Mouse (Mus musculus) left cerebral cortex, adult 2 months (tissue): ENCODE measurements around the gene Arid1b. TPM values are rescaled to one million over a fixed set of nuclear protein-coding genes. Genes with fewer than 3 reads are reported as not detected.

ENCODE experiments used
- DNase-seq, 2 experiments: peaks; one replicate each; pipeline ENCODE4 v3.0.0; 2021 to 2022; ENCODE audit warnings: low spot score in 2 of 2, mixed read lengths in 1 of 2; ENCODE audit errors: extremely low spot score in 1 of 2
- H3K27ac ChIP-seq: fragments of 200-600 bp; 2 replicates; pipeline ENCODE4 v1.8.1; 2022
- H3K4me3 ChIP-seq: fragments of 200-600 bp; 2 replicates; pipeline ENCODE4 v1.8.1; 2022
- CTCF ChIP-seq: fragments of 200-600 bp; IDR thresholded peaks from 2 replicates; pipeline ENCODE4 v1.8.1; 2022; ENCODE audit warnings: antibody characterized with exemption, mild to moderate bottlenecking, moderate library complexity
- intact Hi-C: fragments of 180-260 bp; cut with DNase I; formaldehyde crosslinking; loops from one replicate; pipeline ENCODE4 v1.15.1; 2025
- total RNA-seq, 2 experiments: library from RNA; stranded (reverse); gene quantifications; 2 replicates each; pipeline ENCODE4 v1.2.3; 2021

The Arid1b gene
- total RNA-seq, 2 experiments from 2014 or later: 81.4 to 86.1 TPM

GRCm38 (mm10) chr17:5206731-5207130 lies 212.6 kb downstream of the Arid1b start:
- Histone ChIP-seq H3K4me3 (no peak overlapping the region), H3K27ac (no peak overlapping the region)
- TF ChIP-seq CTCF: no peak
- DNase-seq: no peak
- intact Hi-C loops: no loop called here

GRCm38 (mm10) chr17:5207881-5208280 lies 213.7 kb downstream of the Arid1b start:
- no peak for TF ChIP-seq CTCF
- DNase-seq: no peak
- intact Hi-C loops: no loop called here
- Histone ChIP-seq H3K4me3 (no peak overlapping the region), H3K27ac (no peak overlapping the region)

- intact Hi-C loops: no loop called here
- TF ChIP-seq CTCF: peak; percentile 56
- DNase-seq: no peak
- Histone ChIP-seq H3K4me3 (no peak overlapping the region), H3K27ac (no peak overlapping the region)
Observed at GRCm38 (mm10) chr17:5208362-5208761, 214.2 kb downstream of the Arid1b start.

GRCm38 (mm10) chr17:5209076-5209475 lies 214.9 kb downstream of the Arid1b start:
- no peak for TF ChIP-seq CTCF
- Histone ChIP-seq H3K4me3 (no peak overlapping the region), H3K27ac (no peak overlapping the region)
- DNase-seq: no peak
- intact Hi-C loops: no loop called here

- Histone ChIP-seq H3K4me3 (no peak overlapping the region), H3K27ac (no peak overlapping the region)
- intact Hi-C loops: no loop called here
- DNase-seq: no peak
- TF ChIP-seq CTCF: no peak
Observed at GRCm38 (mm10) chr17:5210101-5210727, 216.1 kb downstream of the Arid1b start.

GRCm38 (mm10) chr17:5210891-5211290 lies 216.8 kb downstream of the Arid1b start:
- H3K27ac ChIP-seq: no peak overlapping the region
- intact Hi-C loops: no loop called here
- no peak overlapping the region for H3K4me3 ChIP-seq
- TF ChIP-seq CTCF: no peak
- no peak for DNase-seq

GRCm38 (mm10) chr17:5212166-5212565 lies 218.0 kb downstream of the Arid1b start:
- intact Hi-C loops: no loop called here
- Histone ChIP-seq H3K4me3 (no peak overlapping the region), H3K27ac (no peak overlapping the region)
- TF ChIP-seq CTCF: no peak
- no peak for DNase-seq

GRCm38 (mm10) chr17:5213441-5213840 lies 219.3 kb downstream of the Arid1b start:
- intact Hi-C loops: no loop called here
- no peak for TF ChIP-seq CTCF
- DNase-seq: no peak
- Histone ChIP-seq H3K27ac (no peak overlapping the region), H3K4me3 (no peak overlapping the region)

GRCm38 (mm10) chr17:5215352-5215751 lies 221.2 kb downstream of the Arid1b start:
- intact Hi-C loops: no loop called here
- no peak overlapping the region for H3K27ac ChIP-seq
- no peak for DNase-seq
- no peak for TF ChIP-seq CTCF
- H3K4me3 ChIP-seq: no peak overlapping the region

- intact Hi-C loops: no loop called here
- Histone ChIP-seq H3K4me3 (no peak overlapping the region), H3K27ac (no peak overlapping the region)
- DNase-seq: no peak
- no peak for TF ChIP-seq CTCF
Observed at GRCm38 (mm10) chr17:5216965-5217546, 222.9 kb downstream of the Arid1b start.

- TF ChIP-seq CTCF: peak; percentile 40
- DNase-seq: no peak
- Histone ChIP-seq H3K27ac (no peak overlapping the region), H3K4me3 (no peak overlapping the region)
- intact Hi-C loops: no loop called here
Observed at GRCm38 (mm10) chr17:5217852-5218845, 224.0 kb downstream of the Arid1b start.

- DNase-seq: no peak
- no peak overlapping the region for H3K27ac ChIP-seq
- no peak for TF ChIP-seq CTCF
- intact Hi-C loops: no loop called here
- no peak overlapping the region for H3K4me3 ChIP-seq
Observed at GRCm38 (mm10) chr17:5218955-5219557, 224.9 kb downstream of the Arid1b start.
